Mouse (Mus musculus): ENCODE data around the gene Padi3. TPM values are rescaled to one million over a fixed set of nuclear protein-coding genes. Genes with fewer than 3 reads are reported as not detected.
A peak's percentile ranks its signal among the peaks of the same experiment; 100 is the strongest.

The Padi3 gene
- total RNA-seq, 2 experiments from 2014 or later: 0.46 TPM; not detected in 1

GRCm38 (mm10) chr4:140784292-140784945, 26.0 kb downstream of the Padi3 start:
- no peak for ATAC-seq (replicated peaks; ENCODE audit: poor library complexity)

- ATAC-seq (replicated peaks; ENCODE audit: poor library complexity): no peak
These were observed 27.6 kb downstream of the Padi3 start for GRCm38 (mm10) chr4:140782821-140783220.

DNA sequence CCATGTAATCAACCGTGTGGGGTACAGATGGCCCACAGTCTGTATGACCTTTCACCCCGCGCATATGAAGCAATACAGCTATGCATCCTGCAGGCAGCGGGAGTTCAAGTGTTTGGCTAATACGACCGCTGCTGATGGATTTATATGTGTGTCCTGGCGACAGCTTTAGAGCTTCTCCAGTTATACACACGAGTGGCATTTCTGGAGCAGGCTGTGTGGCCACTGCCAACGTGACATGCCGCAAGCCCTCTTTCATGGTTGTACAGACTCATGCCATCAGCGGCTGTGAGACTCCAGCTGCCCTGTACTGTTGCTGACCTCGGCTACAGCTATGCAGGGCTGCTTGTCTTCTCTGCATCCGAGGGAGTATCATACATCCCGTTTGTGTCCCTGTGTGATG, 29.9 kb downstream of the Padi3 start:
- ATAC-seq (replicated peaks; ENCODE audit: poor library complexity): no peak

GRCm38 (mm10) chr4:140779803-140780397, 30.5 kb downstream of the Padi3 start:
- no peak; the same call in 1 of the 2 replicates for ATAC-seq (replicated peaks; ENCODE audit: poor library complexity)

- no peak for ATAC-seq (replicated peaks; ENCODE audit: poor library complexity)
These were observed 33.8 kb downstream of the Padi3 start for GRCm38 (mm10) chr4:140776623-140777022.

- ATAC-seq (replicated peaks; ENCODE audit: poor library complexity): no peak
These were observed 34.6 kb downstream of the Padi3 start for GRCm38 (mm10) chr4:140775876-140776275.

- ATAC-seq (replicated peaks; ENCODE audit: poor library complexity): no peak
These were observed 35.6 kb downstream of the Padi3 start for GRCm38 (mm10) chr4:140774893-140775292.

DNA sequence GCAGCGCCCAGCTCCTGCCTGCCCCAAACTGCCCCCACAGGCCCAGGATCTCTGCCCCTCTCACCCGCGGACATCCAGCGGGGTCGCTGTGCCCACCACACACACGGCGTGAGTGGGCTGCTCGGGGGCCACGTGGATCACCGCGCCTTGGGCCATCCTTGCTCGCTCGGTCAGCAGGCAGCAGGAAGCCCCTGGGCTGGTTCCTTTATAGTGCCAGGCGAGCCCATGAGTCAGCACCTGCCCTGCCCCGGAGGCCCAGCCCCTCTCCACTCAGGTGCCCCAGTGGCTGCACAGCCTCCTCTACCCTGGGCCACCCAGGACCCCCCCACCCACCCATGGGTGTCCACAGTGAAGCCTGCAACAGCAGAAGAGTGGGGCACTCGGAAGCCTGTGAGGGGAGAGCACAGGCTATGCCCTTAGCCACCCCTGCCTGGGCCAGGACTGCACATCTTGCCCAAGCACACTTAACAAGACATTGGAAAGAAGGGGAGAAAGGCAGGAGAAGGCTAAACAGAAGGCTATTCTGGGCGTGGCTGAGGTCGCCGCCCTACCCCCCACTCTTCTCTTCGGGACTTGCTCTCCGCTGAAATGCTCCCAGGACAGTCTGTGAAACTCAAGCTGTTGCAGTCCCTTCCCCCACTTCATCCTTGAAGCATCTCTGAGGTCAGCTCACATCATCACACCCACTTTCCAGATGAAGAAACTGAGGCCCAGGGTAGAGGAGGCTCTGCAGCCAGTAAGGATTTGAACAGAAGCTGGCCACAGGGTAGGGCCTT, 36.2 kb downstream of the Padi3 start, which contains the start of gene Padi4:
TSS of gene Padi4 (minus strand) at position 212 of the 776 bp plus-strand sequence.
- peak; percentile 40 for ATAC-seq (replicated peaks; ENCODE audit: poor library complexity)

DNA sequence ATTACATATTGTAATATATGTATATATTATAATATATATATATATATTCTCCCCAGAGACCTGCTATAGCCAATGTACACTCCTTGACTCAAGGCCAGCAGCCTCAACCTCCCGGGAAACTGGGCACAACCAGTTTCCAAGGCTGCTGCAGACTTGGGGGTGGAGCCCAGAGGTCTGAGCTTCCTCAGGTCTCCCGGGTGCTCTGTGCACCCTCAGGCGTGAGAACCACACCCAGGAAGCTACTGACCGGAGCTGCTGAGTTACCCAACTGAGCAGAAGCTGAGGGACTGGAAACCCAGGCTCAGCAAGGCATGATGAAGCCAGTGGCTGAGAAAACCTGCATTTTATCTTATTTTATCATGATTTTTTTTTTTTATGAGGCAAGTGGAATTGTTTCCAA, 39.4 kb downstream of the Padi3 start:
- ATAC-seq (replicated peaks; ENCODE audit: poor library complexity): peak; percentile 66

DNA sequence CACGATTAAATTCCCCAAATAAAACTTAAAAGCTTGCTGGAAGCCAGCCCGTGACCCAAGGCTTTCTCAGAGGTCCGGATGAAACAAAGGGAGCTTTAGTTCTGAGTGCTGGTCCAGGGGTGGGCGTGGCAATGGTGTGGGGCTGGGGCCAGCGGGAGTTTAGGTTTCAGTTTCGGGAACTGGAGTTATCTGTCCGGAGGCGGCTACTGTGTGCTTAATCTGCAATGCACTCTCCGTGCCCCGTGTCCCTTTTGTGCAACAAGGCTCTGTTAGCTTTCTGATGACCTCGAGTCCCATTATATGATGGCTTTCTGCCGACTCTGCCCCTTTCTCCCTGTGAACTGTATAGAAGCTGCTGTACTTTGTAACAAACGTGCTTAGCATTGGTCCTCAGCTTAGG, 40.0 kb downstream of the Padi3 start:
- ATAC-seq (replicated peaks; ENCODE audit: poor library complexity): peak; percentile 64

DNA sequence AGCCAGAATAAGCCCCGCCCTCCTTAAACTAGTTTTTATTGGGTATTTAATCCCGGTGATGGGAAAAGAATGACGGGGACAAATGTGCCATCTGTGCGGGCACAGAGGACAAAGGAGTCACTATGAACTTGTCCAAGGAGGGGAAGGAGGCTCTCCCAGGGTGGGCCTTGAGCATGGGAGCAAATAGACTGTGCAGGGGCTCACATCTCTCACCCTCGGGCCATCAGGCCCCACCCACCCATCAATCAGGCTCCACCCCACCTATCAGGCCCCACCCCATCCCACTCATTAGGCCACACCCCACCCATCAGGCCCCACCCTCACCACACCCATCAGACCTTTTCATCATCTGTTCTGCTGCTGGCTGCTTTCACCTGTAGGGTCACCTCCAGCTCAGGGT, 41.5 kb downstream of the Padi3 start:
- no peak for ATAC-seq (replicated peaks; ENCODE audit: poor library complexity)

GRCm38 (mm10) chr4:140765936-140766335, 44.5 kb downstream of the Padi3 start:
- ATAC-seq (replicated peaks; ENCODE audit: poor library complexity): no peak

- peak; percentile 93 for ATAC-seq (replicated peaks; ENCODE audit: poor library complexity)
These were observed 47.3 kb downstream of the Padi3 start for GRCm38 (mm10) chr4:140763158-140763557.

DNA sequence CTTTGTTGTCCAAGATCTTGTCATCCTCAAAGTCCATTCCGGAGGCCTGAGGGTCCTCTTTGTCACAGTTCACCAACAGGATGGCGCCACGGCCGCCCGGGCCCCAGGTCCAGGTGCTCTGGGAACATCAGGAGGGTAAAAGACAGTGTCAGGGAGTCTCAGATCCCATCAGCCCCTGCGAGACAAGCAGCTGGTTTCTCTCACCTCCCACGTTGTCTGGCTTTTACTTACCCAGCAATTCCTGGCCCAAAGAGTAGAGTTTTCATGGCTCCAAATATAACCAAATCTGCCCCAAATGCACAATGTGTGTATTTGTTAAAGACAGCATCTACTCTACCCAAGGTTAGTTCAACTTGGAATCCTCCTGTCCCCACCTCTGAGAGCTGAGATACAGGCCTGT, 48.8 kb downstream of the Padi3 start:
- no peak for ATAC-seq (replicated peaks; ENCODE audit: poor library complexity)

- no peak for ATAC-seq (replicated peaks; ENCODE audit: poor library complexity)
These were observed 54.6 kb downstream of the Padi3 start for GRCm38 (mm10) chr4:140755811-140756210.

- ATAC-seq (replicated peaks; ENCODE audit: poor library complexity): no peak
These were observed 57.1 kb downstream of the Padi3 start for GRCm38 (mm10) chr4:140753366-140753765.

GRCm38 (mm10) chr4:140750328-140750727, 60.1 kb downstream of the Padi3 start:
- ATAC-seq (replicated peaks; ENCODE audit: poor library complexity): peak; percentile 73

- no peak for ATAC-seq (replicated peaks; ENCODE audit: poor library complexity)
These were observed 62.5 kb downstream of the Padi3 start for GRCm38 (mm10) chr4:140747978-140748377.

- peak; percentile 84 for ATAC-seq (replicated peaks; ENCODE audit: poor library complexity)
These were observed 65.8 kb downstream of the Padi3 start for GRCm38 (mm10) chr4:140744654-140745053.

GRCm38 (mm10) chr4:140743086-140743485, 67.4 kb downstream of the Padi3 start:
- no peak for ATAC-seq (replicated peaks; ENCODE audit: poor library complexity)

- ATAC-seq (replicated peaks; ENCODE audit: poor library complexity): no peak
These were observed 67.9 kb downstream of the Padi3 start, which contains the start of gene Padi6 for GRCm38 (mm10) chr4:140742543-140742942. Padi6 (minus strand) TSS chr4:140742643.

DNA sequence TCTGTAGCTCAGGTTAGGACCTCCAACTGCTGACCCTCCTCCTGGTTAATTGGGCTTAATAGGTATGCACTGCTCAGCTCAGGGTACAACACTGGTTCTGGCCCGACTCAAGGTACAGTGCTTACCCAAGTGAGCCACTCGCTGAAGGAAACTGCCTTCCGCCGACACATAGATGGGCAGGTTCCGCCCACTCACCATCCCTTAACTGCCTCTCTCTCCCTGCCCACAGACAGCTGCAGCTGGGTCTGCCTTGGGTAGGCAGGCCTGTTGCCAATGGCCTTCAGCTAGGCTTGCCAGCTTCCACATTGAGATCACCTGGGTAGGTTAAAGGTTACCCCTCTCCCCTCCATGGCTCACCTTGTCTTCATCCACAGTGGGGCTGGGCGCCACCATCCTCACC, 69.0 kb downstream of the Padi3 start:
- no peak for ATAC-seq (replicated peaks; ENCODE audit: poor library complexity)

Measured in megakaryocyte progenitor cell, adult 5-6 weeks (primary cell).